Mouse (Mus musculus): ENCODE results near the gene Naxd. TPM values are rescaled to one million over a fixed set of nuclear protein-coding genes. Genes with fewer than 3 reads are reported as not detected.

Naxd gene
- total and polyA plus RNA-seq, 3 experiments = 38.2 to 78.6 (median 56.3) TPM

DNA sequence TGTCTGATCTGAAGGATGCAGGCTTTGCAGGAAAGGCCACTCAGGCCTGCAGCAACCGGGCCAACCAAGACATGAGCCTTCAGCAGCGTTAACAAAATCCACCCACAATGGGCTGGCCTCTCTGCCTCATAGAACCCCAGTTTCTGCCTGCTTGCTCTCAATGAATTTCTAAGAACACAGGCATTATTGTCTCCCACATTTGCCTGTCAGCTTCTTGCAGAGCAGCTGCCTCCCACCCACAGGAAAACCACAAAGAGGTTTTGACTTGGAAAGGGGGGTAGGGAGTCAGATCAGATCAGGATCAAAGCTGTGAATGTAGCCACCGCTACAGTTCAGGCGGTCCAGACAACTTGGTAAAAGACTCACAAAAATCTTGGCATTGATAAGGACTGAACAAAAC is 44.3 kb upstream of the Naxd start:
- Histone ChIP-seq H3K4me3 (ENCODE audit: low read depth, low read length) (no peak overlapping the region), H3K27me3 (ENCODE audit: insufficient read depth, low read length) (peaks cover 21% of the 10 kb centered on the region), H3K9me3 (replicated peaks) (no peaks in the 10 kb centered on the region), H3K36me3 (replicated peaks) (no peaks in the 10 kb centered on the region), H3K4me1 (ENCODE audit: insufficient read depth, low read depth, low read length) (no peaks in the 10 kb centered on the region)
- no peak for ATAC-seq (ENCODE audit: extremely low read depth, insufficient number of reproducible peaks, low FRiP score, poor library complexity, severe bottlenecking)
- TF ChIP-seq TAL1 (conservative IDR thresholded peaks at IDR 0.05; ENCODE audit: low read depth, low read length) = no peak
- TF ChIP-seq POLR2AphosphoS5 (IDR thresholded peaks at IDR 0.05; ENCODE audit: insufficient replicate concordance, low read depth, low read length) = no peak
- TF ChIP-seq GATA2 (IDR thresholded peaks at IDR 0.05; ENCODE audit: borderline replicate concordance, low read depth, low read length) = no peak
- no peak for TF ChIP-seq GATA1 (IDR thresholded peaks at IDR 0.05; ENCODE audit: borderline replicate concordance, low read length)
- no peak for TF ChIP-seq CTCF (IDR thresholded peaks at IDR 0.05; ENCODE audit: low read depth, low read length)
- DNase-seq (ENCODE audit: low spot score) = no peak

GRCm38 (mm10) chr8:11454228-11454627 is 43.1 kb upstream of the Naxd start:
- Histone ChIP-seq H3K4me3 (ENCODE audit: low read depth, low read length) (no peak overlapping the region), H3K27me3 (ENCODE audit: insufficient read depth, low read length) (peaks cover 21% of the 10 kb centered on the region), H3K4me1 (ENCODE audit: insufficient read depth, low read depth, low read length) (peaks cover 3% of the 10 kb centered on the region; the same call in 1 of the 2 replicates), H3K36me3 (replicated peaks) (no peaks in the 10 kb centered on the region), H3K9me3 (replicated peaks) (no peaks in the 10 kb centered on the region)
- TF ChIP-seq GATA1 (IDR thresholded peaks at IDR 0.05; ENCODE audit: borderline replicate concordance, low read length) (no peak), POLR2AphosphoS5 (IDR thresholded peaks at IDR 0.05; ENCODE audit: insufficient replicate concordance, low read depth, low read length) (no peak), TAL1 (conservative IDR thresholded peaks at IDR 0.05; ENCODE audit: low read depth, low read length) (no peak), CTCF (IDR thresholded peaks at IDR 0.05; ENCODE audit: low read depth, low read length) (no peak), GATA2 (IDR thresholded peaks at IDR 0.05; ENCODE audit: borderline replicate concordance, low read depth, low read length) (no peak)
- ATAC-seq (ENCODE audit: extremely low read depth, insufficient number of reproducible peaks, low FRiP score, poor library complexity, severe bottlenecking) (no peak), DNase-seq (ENCODE audit: low spot score) (no peak)

DNA sequence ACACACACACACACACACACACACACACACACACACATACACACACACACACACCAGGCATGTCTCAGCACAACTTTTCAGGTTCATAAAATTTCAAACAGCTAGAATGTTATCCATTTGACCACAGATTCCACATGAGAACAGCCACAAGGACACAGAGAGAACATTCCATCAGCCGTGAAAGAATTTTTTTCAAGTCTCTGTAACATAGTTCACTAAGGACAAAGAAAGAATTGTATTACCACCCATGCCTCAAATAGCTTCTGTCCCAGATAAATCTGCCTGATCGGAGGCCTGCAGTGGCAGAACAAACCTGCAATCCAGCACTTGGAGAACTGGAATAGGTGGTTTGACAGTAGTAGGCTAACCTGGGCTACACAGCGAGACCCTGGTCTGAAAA is 40.0 kb upstream of the Naxd start:
- Histone ChIP-seq H3K27me3 (ENCODE audit: insufficient read depth, low read length) (peaks cover 18% of the 10 kb centered on the region; the same call in 1 of the 2 replicates), H3K36me3 (replicated peaks) (no peaks in the 10 kb centered on the region), H3K4me3 (ENCODE audit: low read depth, low read length) (no peak overlapping the region), H3K9me3 (replicated peaks) (no peaks in the 10 kb centered on the region), H3K4me1 (ENCODE audit: insufficient read depth, low read depth, low read length) (peaks cover 3% of the 10 kb centered on the region; the same call in 1 of the 2 replicates)
- TF ChIP-seq TAL1 (conservative IDR thresholded peaks at IDR 0.05; ENCODE audit: low read depth, low read length) = no peak
- no peak for TF ChIP-seq CTCF (IDR thresholded peaks at IDR 0.05; ENCODE audit: low read depth, low read length)
- TF ChIP-seq POLR2AphosphoS5 (IDR thresholded peaks at IDR 0.05; ENCODE audit: insufficient replicate concordance, low read depth, low read length) = no peak
- no peak for TF ChIP-seq GATA1 (IDR thresholded peaks at IDR 0.05; ENCODE audit: borderline replicate concordance, low read length)
- no peak for TF ChIP-seq GATA2 (IDR thresholded peaks at IDR 0.05; ENCODE audit: borderline replicate concordance, low read depth, low read length)
- ATAC-seq (ENCODE audit: extremely low read depth, insufficient number of reproducible peaks, low FRiP score, poor library complexity, severe bottlenecking) (no peak), DNase-seq (ENCODE audit: low spot score) (no peak)

DNA sequence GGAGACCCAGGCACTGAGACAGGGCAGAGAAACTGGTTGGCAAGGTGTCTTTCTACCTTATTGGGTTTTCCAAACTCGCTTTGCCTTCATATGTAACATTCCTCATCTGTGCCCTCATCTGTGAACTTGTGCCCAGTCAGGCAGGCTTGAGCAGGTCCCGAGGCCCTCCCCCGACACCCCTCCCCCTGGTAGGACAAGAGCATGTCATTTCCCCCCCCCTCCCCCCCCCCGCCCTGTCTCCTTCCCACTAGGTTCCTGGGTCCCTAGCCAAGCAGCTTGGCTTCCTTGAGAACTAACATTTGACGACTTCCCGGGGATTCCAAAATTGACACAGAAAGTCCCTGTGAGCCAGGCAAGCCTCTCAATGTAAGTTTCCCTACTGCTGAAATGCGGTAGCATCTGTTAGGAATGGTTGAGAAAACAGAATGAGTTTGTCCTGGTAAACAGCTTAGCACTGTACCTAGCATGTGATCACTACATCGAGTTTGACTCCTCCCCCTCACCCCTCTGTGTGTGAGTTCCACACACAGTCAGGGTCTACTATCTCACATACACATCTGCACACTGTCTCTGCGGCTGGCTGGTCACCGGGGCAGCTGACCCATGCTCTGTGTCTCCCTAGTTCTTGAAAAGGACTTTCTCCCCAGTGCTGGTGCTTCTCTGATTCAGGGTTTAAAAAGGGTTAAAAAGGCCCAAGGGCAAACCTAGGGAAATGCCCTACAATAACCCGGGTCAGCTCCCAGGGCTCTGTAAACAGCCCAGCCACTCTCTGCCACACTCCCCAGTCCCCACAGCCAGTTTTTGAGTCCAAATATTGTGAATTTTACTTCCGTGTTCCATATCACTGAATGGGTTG is 39.1 kb upstream of the Naxd start:
- Histone ChIP-seq H3K4me1 (ENCODE audit: insufficient read depth, low read depth, low read length) (peaks cover 3% of the 10 kb centered on the region; the same call in 1 of the 2 replicates), H3K27me3 (ENCODE audit: insufficient read depth, low read length) (peaks cover 18% of the 10 kb centered on the region; the same call in 1 of the 2 replicates)
- no peak for ATAC-seq (ENCODE audit: extremely low read depth, insufficient number of reproducible peaks, low FRiP score, poor library complexity, severe bottlenecking)

DNA sequence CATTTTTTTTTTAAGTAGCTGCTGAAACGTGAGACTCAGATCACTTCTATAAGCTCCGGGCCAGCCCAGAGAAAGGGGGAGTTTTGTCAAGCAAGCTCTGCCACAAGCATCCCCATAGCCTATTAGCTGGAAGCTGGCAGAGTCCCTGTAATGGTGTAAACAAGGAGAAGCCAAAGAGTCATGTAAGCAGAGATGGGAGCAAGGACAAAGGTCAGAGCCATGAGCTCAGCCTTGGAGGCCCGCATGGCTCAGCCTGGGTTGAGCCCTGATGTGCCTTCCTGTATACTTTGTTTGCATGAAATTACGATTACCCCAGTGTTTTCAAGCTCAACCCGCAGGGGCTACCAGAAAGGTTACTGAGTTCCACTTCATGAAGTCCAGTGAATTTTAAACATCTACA is 38.3 kb upstream of the Naxd start:
- Histone ChIP-seq H3K4me1 (ENCODE audit: insufficient read depth, low read depth, low read length) (peaks cover 3% of the 10 kb centered on the region; the same call in 1 of the 2 replicates), H3K9me3 (replicated peaks) (no peaks in the 10 kb centered on the region), H3K36me3 (replicated peaks) (no peaks in the 10 kb centered on the region), H3K4me3 (ENCODE audit: low read depth, low read length) (no peak overlapping the region), H3K27me3 (ENCODE audit: insufficient read depth, low read length) (peaks cover 14% of the 10 kb centered on the region; the same call in 1 of the 2 replicates)
- no peak for TF ChIP-seq GATA2 (IDR thresholded peaks at IDR 0.05; ENCODE audit: borderline replicate concordance, low read depth, low read length)
- no peak for TF ChIP-seq GATA1 (IDR thresholded peaks at IDR 0.05; ENCODE audit: borderline replicate concordance, low read length)
- TF ChIP-seq CTCF (IDR thresholded peaks at IDR 0.05; ENCODE audit: low read depth, low read length) = no peak
- TF ChIP-seq POLR2AphosphoS5 (IDR thresholded peaks at IDR 0.05; ENCODE audit: insufficient replicate concordance, low read depth, low read length) = no peak
- TF ChIP-seq TAL1 (conservative IDR thresholded peaks at IDR 0.05; ENCODE audit: low read depth, low read length) = no peak
- DNase-seq (ENCODE audit: low spot score) (no peak), ATAC-seq (ENCODE audit: extremely low read depth, insufficient number of reproducible peaks, low FRiP score, poor library complexity, severe bottlenecking) (no peak)

More for the DNA sequence above, 39.1 kb upstream of the Naxd start:
- no peaks in the 10 kb centered on the region for H3K9me3 ChIP-seq (replicated peaks)
- H3K4me3 ChIP-seq (ENCODE audit: low read depth, low read length) = no peak overlapping the region
- TF ChIP-seq GATA1 (IDR thresholded peaks at IDR 0.05; ENCODE audit: borderline replicate concordance, low read length) (no peak), GATA2 (IDR thresholded peaks at IDR 0.05; ENCODE audit: borderline replicate concordance, low read depth, low read length) (no peak)
- DNase-seq (ENCODE audit: low spot score) = no peak
- no peaks in the 10 kb centered on the region for H3K36me3 ChIP-seq (replicated peaks)

DNA sequence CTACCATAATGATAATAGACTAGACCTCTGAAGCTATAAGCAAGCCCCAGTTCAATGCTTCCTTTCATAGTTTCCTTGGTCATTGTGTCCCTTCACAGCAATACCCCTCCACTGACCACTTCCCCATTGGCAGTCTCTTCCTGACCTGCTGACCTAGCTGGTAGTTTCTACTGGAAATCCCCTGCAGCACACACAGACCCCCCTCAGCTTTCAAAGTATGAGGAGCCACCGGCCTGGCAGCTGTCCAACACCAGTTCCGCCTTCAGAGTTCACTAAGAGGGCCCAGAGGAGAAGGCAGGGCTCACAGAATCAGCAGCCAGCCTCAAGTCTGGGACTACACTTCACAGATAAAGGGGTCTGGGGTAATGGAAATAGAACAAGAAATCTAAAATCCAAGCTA is 36.4 kb upstream of the Naxd start:
- ATAC-seq (ENCODE audit: extremely low read depth, insufficient number of reproducible peaks, low FRiP score, poor library complexity, severe bottlenecking) = no peak
- Histone ChIP-seq H3K4me3 (ENCODE audit: low read depth, low read length) (no peak overlapping the region), H3K4me1 (ENCODE audit: insufficient read depth, low read depth, low read length) (peaks cover 3% of the 10 kb centered on the region; the same call in 1 of the 2 replicates)

More for the DNA sequence above, 36.4 kb upstream of the Naxd start:
- H3K27me3 ChIP-seq (ENCODE audit: insufficient read depth, low read length) = peaks cover 15% of the 10 kb centered on the region
- no peaks in the 10 kb centered on the region for H3K9me3 ChIP-seq (replicated peaks)
- no peak for DNase-seq (ENCODE audit: low spot score)
- no peaks in the 10 kb centered on the region for H3K36me3 ChIP-seq (replicated peaks)
- TF ChIP-seq POLR2AphosphoS5 (IDR thresholded peaks at IDR 0.05; ENCODE audit: insufficient replicate concordance, low read depth, low read length) (no peak), CTCF (IDR thresholded peaks at IDR 0.05; ENCODE audit: low read depth, low read length) (no peak), GATA1 (IDR thresholded peaks at IDR 0.05; ENCODE audit: borderline replicate concordance, low read length) (no peak), GATA2 (IDR thresholded peaks at IDR 0.05; ENCODE audit: borderline replicate concordance, low read depth, low read length) (no peak), TAL1 (conservative IDR thresholded peaks at IDR 0.05; ENCODE audit: low read depth, low read length) (no peak)
